Mouse (Mus musculus) myocyte (in vitro differentiated cells): ENCODE results near the gene Gal. TPM values are rescaled to one million over a fixed set of nuclear protein-coding genes. Genes with fewer than 3 reads are reported as not detected.

Source experiments
- H3K27me3 ChIP-seq: one replicate; pipeline ENCODE4 v1.6.1; 2011; ENCODE audit not compliant: control insufficient read depth, insufficient read depth, insufficient read length
- H3K36me3 ChIP-seq: one replicate; pipeline ENCODE4 v1.6.1; 2011; ENCODE audit not compliant: control insufficient read depth, insufficient read depth
- H3K4me2 ChIP-seq: one replicate; pipeline ENCODE4 v1.6.1; 2011; ENCODE audit warnings: low read depth, control low read depth
- H3K4me3 ChIP-seq: one replicate; pipeline ENCODE4 v1.5.1; 2011; ENCODE audit warnings: mild to moderate bottlenecking, control low read depth, moderate library complexity
- H3K79me2 ChIP-seq: one replicate; pipeline ENCODE4 v1.6.1; 2011; ENCODE audit not compliant: control insufficient read depth, insufficient read depth
- H3ac ChIP-seq: one replicate; pipeline ENCODE4 v1.6.1; 2011; ENCODE audit not compliant: control insufficient read depth, insufficient read length
- CEBPB ChIP-seq: IDR thresholded peaks from 2 replicates; pipeline ENCODE4 v1.6.1; 2011; ENCODE audit warnings: mild to moderate bottlenecking, moderate library complexity; ENCODE audit not compliant: poor library complexity, insufficient read depth, severe bottlenecking
- E2F4 ChIP-seq: IDR thresholded peaks from one replicate; pipeline ENCODE4 v1.6.1; 2011; ENCODE audit warnings: mild to moderate bottlenecking, control low read depth, moderate library complexity; ENCODE audit not compliant: insufficient read depth
- MAX ChIP-seq: IDR thresholded peaks from one replicate; pipeline ENCODE4 v1.6.1; 2011; ENCODE audit warnings: low read depth, mild to moderate bottlenecking, control low read depth
- MYOD1 ChIP-seq, 3 experiments: IDR thresholded peaks; one replicate each; pipeline ENCODE4 v1.6.1; 2011; ENCODE audit warnings: control low read depth in 2 of 3, low read depth in 2 of 3, mild to moderate bottlenecking in 2 of 3, moderate library complexity in 1 of 3; ENCODE audit not compliant: insufficient read length in 2 of 3, control insufficient read depth in 1 of 3
- MYOG ChIP-seq, 3 experiments: IDR thresholded peaks; one replicate each; pipeline ENCODE4 v1.6.1; 2011; ENCODE audit warnings: control low read depth in 2 of 3, low read depth in 2 of 3, mild to moderate bottlenecking in 2 of 3; ENCODE audit not compliant: insufficient read length in 2 of 3, control insufficient read depth in 1 of 3, insufficient read depth in 1 of 3
- POLR2A ChIP-seq: IDR thresholded peaks from one replicate; pipeline ENCODE4 v1.6.1; 2011; ENCODE audit warnings: low read depth, mild to moderate bottlenecking, control low read depth, moderate library complexity; ENCODE audit not compliant: insufficient read length
- POLR2AphosphoS2 ChIP-seq: IDR thresholded peaks from one replicate; pipeline ENCODE4 v1.6.1; 2011; ENCODE audit warnings: low read depth, control low read depth; ENCODE audit not compliant: insufficient read length
- REST ChIP-seq: IDR thresholded peaks from one replicate; pipeline ENCODE4 v1.6.1; 2011; ENCODE audit warnings: mild to moderate bottlenecking, control low read depth, moderate library complexity; ENCODE audit not compliant: insufficient read depth, insufficient read length
- SRF ChIP-seq: IDR thresholded peaks from one replicate; pipeline ENCODE4 v1.6.1; 2011; ENCODE audit warnings: low read depth; ENCODE audit not compliant: control insufficient read depth, insufficient read length
- TCF12 ChIP-seq: IDR thresholded peaks from one replicate; pipeline ENCODE4 v1.6.1; 2011; ENCODE audit warnings: mild to moderate bottlenecking, control low read depth; ENCODE audit not compliant: poor library complexity, insufficient read depth, severe bottlenecking
- TCF3 ChIP-seq: IDR thresholded peaks from one replicate; pipeline ENCODE4 v1.6.1; 2011; ENCODE audit warnings: low read depth, control low read depth; ENCODE audit not compliant: insufficient read length
- USF1 ChIP-seq: IDR thresholded peaks from one replicate; pipeline ENCODE4 v1.6.1; 2011; ENCODE audit warnings: low read depth, mild to moderate bottlenecking, control low read depth, moderate library complexity
- polyA plus RNA-seq: library from polyadenylated mRNA; unstranded; fragments of >200 nt; fragmentation: generic; extraction: Trizol; gene quantifications from one replicate; pipeline ENCODE4 v1.2.1, GENCODE M21; 2012; ENCODE audit warnings: missing spikeins

Gal gene
- polyA plus RNA-seq, 1 experiment = not detected

DNA sequence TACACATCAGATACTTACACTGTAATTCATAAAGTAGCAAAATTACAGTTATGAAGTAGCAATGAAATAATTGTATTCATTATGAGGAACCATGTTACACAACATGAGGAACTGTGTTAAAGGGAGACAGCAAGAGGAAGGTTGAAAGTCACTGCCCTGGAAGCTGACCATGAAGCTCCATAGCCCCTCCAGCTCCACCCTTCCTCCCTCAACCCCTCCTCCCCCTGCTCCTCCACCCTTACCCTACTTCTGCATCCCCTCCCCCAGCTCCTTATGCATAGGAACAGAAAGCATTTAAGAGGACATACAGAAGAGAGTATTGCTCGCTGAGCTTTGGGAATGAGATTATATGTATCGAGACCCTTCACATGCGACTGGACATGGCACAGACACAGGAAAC lies 35.7 kb downstream of the Gal start:
- peaks cover 10% of the 10 kb centered on the region for H3K36me3 ChIP-seq

DNA sequence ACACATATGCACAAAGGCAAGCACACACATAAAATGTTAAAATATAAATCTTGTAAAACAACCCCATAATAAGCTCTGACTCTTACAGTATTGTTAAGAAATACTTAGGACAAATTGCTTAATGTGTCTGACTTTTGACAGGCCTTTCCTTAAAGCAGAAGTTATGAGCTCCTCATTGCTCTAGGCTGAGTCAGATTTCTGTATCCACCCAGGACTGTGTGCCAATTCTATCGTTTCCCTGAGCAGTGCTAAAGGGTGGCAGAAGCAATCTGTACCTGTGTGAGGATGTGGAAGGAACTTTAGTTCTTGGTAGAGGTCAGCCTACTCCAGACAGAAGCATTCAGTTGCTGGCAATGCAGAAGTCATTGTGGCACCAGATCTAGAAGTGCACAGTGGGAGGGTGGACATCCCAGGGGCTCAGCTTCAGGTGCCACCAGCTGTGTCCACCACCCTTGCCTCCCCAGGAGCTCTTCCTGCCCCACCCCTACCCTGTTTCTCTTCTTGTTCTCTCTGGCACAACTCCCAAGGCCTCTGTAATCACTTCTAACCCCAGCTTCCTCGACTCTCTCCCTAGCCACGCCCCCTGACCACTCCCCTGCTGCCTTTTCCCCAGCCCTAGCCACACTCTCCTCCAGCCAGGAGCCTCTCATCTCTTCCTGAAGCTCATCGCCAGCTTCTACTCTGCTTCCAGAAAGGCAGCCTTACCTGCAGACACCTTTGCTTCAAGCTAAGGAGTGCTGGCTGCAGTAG lies 37.2 kb downstream of the Gal start:
- Histone ChIP-seq H3K36me3 (peaks cover 10% of the 10 kb centered on the region), H3K79me2 (no peaks in the 10 kb centered on the region), H3K4me3 (no peak overlapping the region), H3ac (no peak overlapping the region), H3K27me3 (no peaks in the 10 kb centered on the region), H3K4me2 (no peak overlapping the region)
- TF ChIP-seq SRF = no peak
- no peak for TF ChIP-seq POLR2AphosphoS2
- no peak for TF ChIP-seq E2F4
- no peak for TF ChIP-seq TCF12
- no peak for TF ChIP-seq MYOD1 (IDR thresholded peaks at IDR 0.05; ENCODE audit: control insufficient read depth in 1 of 3, insufficient read length in 2 of 3, low read depth in 2 of 3)
- no peak for TF ChIP-seq CEBPB
- TF ChIP-seq MAX = no peak
- no peak for TF ChIP-seq REST
- TF ChIP-seq TCF3 = no peak
- TF ChIP-seq USF1 = no peak

More for the DNA sequence above, 35.7 kb downstream of the Gal start:
- TF ChIP-seq MAX (no peak), POLR2AphosphoS2 (no peak), TCF3 (no peak)
- H3K4me2 ChIP-seq = no peak overlapping the region
- H3K4me3 ChIP-seq = no peak overlapping the region
- H3K79me2 ChIP-seq = no peaks in the 10 kb centered on the region
- H3ac ChIP-seq = no peak overlapping the region
- no peaks in the 10 kb centered on the region for H3K27me3 ChIP-seq

DNA sequence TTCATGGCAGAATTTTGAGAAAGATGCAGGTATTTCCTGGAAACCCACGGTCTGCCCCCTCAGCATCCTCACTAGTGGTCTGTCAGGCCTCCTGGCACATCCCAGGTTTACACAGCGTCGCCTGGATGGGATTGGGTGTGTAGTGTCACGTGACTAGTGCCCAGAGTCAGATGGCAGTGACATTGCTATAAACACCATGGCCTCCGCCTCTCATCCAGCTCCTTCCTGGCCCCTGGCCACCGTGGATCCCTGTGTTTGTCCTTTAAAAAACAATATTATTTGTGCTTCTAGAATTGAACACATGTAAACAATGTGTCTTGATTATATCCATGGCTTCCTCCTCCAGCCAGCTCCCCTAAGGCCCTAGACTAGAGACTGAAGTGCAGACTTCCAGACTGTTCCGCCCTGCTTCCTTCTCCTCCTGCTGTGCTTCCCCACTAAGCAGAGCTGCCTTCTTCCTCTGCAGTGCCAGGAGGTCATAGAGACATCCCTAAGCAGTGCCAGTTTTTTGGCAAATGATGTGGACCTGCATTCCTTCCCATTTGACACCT lies 38.3 kb downstream of the Gal start:
- H3K79me2 ChIP-seq = no peaks in the 10 kb centered on the region

DNA sequence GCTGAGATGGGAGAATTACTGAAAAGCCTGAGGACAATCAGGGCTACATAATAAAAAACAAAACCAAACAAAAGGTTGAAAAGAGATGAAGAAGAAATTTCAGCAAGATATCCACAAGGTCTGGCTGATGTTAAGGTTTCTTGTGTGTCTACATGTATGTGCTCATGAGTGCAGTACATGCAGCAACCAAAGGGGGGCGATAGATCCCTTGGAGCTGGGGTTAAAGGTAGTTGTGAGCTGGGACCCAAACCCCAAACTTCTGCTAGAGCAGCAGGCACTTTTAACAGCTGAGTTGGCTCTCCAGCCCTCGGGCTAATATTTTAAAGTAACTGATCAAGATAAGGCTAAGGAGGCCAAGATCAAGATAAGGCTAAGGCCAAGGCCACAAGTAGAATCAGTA lies 40.3 kb downstream of the Gal start:
- no peak overlapping the region for H3K4me3 ChIP-seq
- TF ChIP-seq SRF (no peak), MAX (no peak), USF1 (no peak)
- H3K36me3 ChIP-seq = peaks cover 13% of the 10 kb centered on the region
- H3K4me2 ChIP-seq = no peak overlapping the region
- H3K79me2 ChIP-seq = no peaks in the 10 kb centered on the region
- H3ac ChIP-seq = no peak overlapping the region
- H3K27me3 ChIP-seq = no peaks in the 10 kb centered on the region

More for the DNA sequence above, 38.3 kb downstream of the Gal start:
- Histone ChIP-seq H3K27me3 (no peaks in the 10 kb centered on the region), H3K4me2 (no peak overlapping the region), H3ac (no peak overlapping the region), H3K4me3 (no peak overlapping the region), H3K36me3 (peaks cover 13% of the 10 kb centered on the region)
- TF ChIP-seq REST (no peak), USF1 (no peak), TCF3 (no peak), TCF12 (no peak), MYOG (IDR thresholded peaks at IDR 0.05; ENCODE audit: control insufficient read depth in 1 of 3, insufficient read depth in 1 of 3, insufficient read length in 2 of 3, low read depth in 2 of 3) (no peak), POLR2A (no peak), E2F4 (no peak), POLR2AphosphoS2 (no peak), MYOD1 (IDR thresholded peaks at IDR 0.05; ENCODE audit: control insufficient read depth in 1 of 3, insufficient read length in 2 of 3, low read depth in 2 of 3) (no peak), CEBPB (no peak), SRF (no peak), MAX (no peak)

DNA sequence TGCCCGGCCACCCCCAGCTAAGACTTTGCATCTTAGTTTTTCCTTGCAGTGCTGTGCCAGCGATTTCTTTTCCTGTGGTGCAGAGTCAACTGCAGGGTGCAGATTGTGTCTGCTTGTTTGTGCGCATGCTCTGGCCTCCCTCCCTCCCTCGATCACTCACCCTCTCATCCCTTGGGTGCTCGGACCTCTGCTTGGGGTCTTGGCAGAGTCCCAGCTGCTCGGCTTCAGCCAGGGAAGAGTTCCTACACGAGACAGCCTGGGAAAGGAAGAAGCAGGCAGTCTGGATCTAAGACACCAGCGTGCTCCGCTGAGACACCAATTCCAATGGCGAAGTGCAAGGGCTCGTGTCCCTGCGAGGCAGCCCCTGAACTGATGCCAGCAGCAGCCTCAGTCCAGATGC lies 41.0 kb downstream of the Gal start:
- no peak overlapping the region for H3K4me2 ChIP-seq
- H3K36me3 ChIP-seq = peaks cover 13% of the 10 kb centered on the region
- TF ChIP-seq TCF3 (no peak), E2F4 (no peak), REST (no peak), SRF (no peak), CEBPB (no peak), TCF12 (no peak), POLR2A (no peak), POLR2AphosphoS2 (no peak), MYOD1 (IDR thresholded peaks at IDR 0.05; ENCODE audit: control insufficient read depth in 1 of 3, insufficient read length in 2 of 3, low read depth in 2 of 3) (no peak)
- no peaks in the 10 kb centered on the region for H3K27me3 ChIP-seq
- H3K79me2 ChIP-seq = no peaks in the 10 kb centered on the region
- H3K4me3 ChIP-seq = no peak overlapping the region
- no peak overlapping the region for H3ac ChIP-seq

- H3K79me2 ChIP-seq = no peaks in the 10 kb centered on the region
- H3K4me2 ChIP-seq = no peak overlapping the region
- H3K36me3 ChIP-seq = peaks cover 7% of the 10 kb centered on the region
- no peak overlapping the region for H3K4me3 ChIP-seq
- H3ac ChIP-seq = no peak overlapping the region
- TF ChIP-seq POLR2AphosphoS2 (no peak), MYOD1 (IDR thresholded peaks at IDR 0.05; ENCODE audit: control insufficient read depth in 1 of 3, insufficient read length in 2 of 3, low read depth in 2 of 3) (no peak), TCF12 (no peak), USF1 (no peak), REST (no peak), SRF (no peak), TCF3 (no peak), MYOG (IDR thresholded peaks at IDR 0.05; ENCODE audit: control insufficient read depth in 1 of 3, insufficient read depth in 1 of 3, insufficient read length in 2 of 3, low read depth in 2 of 3) (no peak), POLR2A (no peak), CEBPB (no peak), E2F4 (no peak), MAX (no peak)
- no peaks in the 10 kb centered on the region for H3K27me3 ChIP-seq
Observed at GRCm38 (mm10) chr19:3368276-3368675, 46.1 kb downstream of the Gal start.
